Mouse (Mus musculus) hindbrain, embryonic 12.5 days (tissue): ENCODE measurements around the gene Hist1h2bf. TPM values are rescaled to one million over a fixed set of nuclear protein-coding genes. Genes with fewer than 3 reads are reported as not detected.
"Not testable (repeated sequence)": the region's sequence is repeated elsewhere in the genome, so short reads cannot be mapped to it uniquely, and the experiment has no call there.

Experiments
- ATAC-seq: fragments of 200-750 bp; cut with Nextera tagmentation; 2 replicates; pipeline ENCODE4 v1.8.0; 2017; ENCODE audit warnings: moderate TSS enrichment; ENCODE audit not compliant: low FRiP score
- H3K27ac ChIP-seq: fragments of 300-500 bp; sonication (generic); 2 replicates; pipeline ENCODE4 v1.5.1; 2016; ENCODE audit warnings: mild to moderate bottlenecking
- H3K27me3 ChIP-seq: fragments of 300-500 bp; sonication (generic); 2 replicates; pipeline ENCODE4 v1.6.1; 2016; ENCODE audit warnings: mild to moderate bottlenecking
- H3K36me3 ChIP-seq: fragments of 300-500 bp; sonication (generic); 2 replicates; pipeline ENCODE4 v1.6.1; 2016; ENCODE audit warnings: mild to moderate bottlenecking
- H3K4me1 ChIP-seq: fragments of 300-500 bp; sonication (generic); 2 replicates; pipeline ENCODE4 v1.6.1; 2016
- H3K4me2 ChIP-seq: fragments of 300-500 bp; sonication (generic); replicated peaks from 2 replicates; pipeline ENCODE4 v1.6.1; 2016; ENCODE audit warnings: mild to moderate bottlenecking
- H3K4me3 ChIP-seq: fragments of 300-500 bp; sonication (generic); 2 replicates; pipeline ENCODE4 v1.5.1; 2016; ENCODE audit warnings: mild to moderate bottlenecking
- H3K9ac ChIP-seq: fragments of 300-500 bp; sonication (generic); 2 replicates; pipeline ENCODE4 v1.6.1; 2016; ENCODE audit warnings: mild to moderate bottlenecking, moderate library complexity
- H3K9me3 ChIP-seq: fragments of 300-500 bp; sonication (generic); replicated peaks from 2 replicates; pipeline ENCODE4 v1.6.1; 2016; ENCODE audit warnings: mild to moderate bottlenecking
- WGBS: fragments of 180-500 bp; shearing (Covaris S2); methylation state at CpG from one replicate; pipeline ENCODE4 v1.1.7; 2016; 5-methylcytosine and 5-hydroxymethylcytosine counted together
- polyA plus RNA-seq: library from polyadenylated mRNA; unstranded; fragments of >200 nt; fragmentation: Nextera tagmentation; extraction: Ambion mirVana; gene quantifications from 2 replicates; pipeline ENCODE4 v1.2.1, GENCODE M21; 2016

Gene Hist1h2bf
- polyA plus RNA-seq, 1 experiment from 2014 or later = 7.2 TPM

DNA sequence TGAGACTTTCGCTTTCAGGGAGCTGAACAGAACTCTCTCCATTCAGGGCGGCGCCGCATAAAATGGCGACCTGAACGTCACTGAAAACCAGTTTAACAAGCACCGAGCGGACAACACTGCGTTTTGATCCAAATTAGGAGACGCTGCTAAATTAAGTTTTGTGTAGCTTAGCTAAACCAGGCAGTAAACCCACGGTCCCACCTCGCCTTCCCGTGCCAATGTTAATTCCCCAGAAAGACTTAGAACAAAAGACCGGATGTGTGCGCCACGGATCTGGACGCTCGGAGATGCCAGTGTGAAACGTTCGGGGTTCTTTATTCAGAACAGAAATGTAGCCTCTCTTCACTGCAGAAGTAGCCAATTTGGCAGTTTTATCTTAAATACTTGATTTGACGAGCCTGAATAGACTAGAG is 11.0 kb upstream of the Hist1h2bf start:
- WGBS = under 1% methylated on average over 21 of the region's 21 CpGs
- peak; percentile 23; the same call in 1 of the 2 replicates for ATAC-seq
- Histone ChIP-seq H3K27ac (peak overlapping the region; percentile 94), H3K4me3 (peak overlapping the region; percentile 37), H3K9ac (peak overlapping the region; percentile 75), H3K4me1 (peaks cover 24% of the 10 kb centered on the region), H3K27me3 (no peaks in the 10 kb centered on the region), H3K9me3 (no peaks in the 10 kb centered on the region), H3K36me3 (no peaks in the 10 kb centered on the region), H3K4me2 (peak overlapping the region; percentile 69)

DNA sequence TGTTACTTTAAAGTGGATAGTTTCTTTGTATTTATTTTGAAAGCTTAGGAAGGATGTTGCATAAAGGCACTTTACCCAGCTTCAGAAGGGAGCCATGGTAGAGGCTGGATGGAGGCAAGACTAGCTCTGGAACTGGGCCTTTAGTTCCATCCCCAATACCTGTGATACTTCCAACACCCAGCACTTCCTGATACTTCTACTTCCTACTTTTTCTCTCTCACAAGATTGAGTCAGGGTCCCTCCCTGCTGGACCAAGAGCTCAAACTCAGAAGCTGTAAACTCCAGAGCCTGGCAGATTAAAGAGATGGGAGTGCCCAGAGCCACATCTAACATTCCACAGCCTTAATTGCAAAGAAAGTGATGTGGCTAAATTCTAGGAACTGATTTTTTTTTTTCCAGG is 10.3 kb upstream of the Hist1h2bf start:
- Histone ChIP-seq H3K4me1 (peaks cover 24% of the 10 kb centered on the region), H3K27me3 (no peaks in the 10 kb centered on the region), H3K9me3 (no peaks in the 10 kb centered on the region), H3K4me2 (peak overlapping the region; percentile 69), H3K9ac (peak overlapping the region; percentile 75), H3K4me3 (peak overlapping the region; percentile 37; the same call in 1 of the 2 replicates), H3K36me3 (no peaks in the 10 kb centered on the region), H3K27ac (peak overlapping the region; percentile 94)
- no peak for ATAC-seq

DNA sequence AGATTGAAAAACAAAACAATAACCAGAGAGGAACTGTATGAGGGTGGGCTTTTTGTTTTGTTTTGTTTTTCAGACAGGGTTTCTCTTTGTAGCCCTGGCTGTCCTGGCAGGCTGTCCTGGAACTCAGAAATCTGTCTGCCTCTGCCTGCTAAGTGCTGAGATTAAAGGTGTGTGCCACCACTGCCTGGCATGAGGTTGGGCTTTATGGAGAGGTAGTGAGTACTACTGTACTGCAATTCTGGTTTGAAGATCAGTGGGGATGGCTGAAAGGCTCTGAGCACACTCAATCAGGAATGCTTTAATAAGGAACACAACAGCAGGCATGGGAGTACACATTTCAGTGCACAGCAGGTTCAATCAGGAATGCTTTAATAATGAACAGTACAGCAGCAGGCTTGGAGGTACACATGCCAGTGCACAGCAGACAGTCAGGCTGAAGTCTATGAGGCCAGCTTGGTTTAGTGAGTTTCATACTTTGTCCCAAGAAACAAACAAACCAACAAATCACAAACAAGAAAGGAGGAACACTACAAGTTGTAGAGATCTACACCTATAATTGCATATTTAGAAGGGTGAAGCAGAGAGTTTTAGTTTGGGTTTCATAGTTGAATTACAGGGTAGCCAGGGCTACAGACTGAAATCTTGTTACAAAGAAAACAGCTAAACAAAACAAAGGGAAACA is 9.5 kb upstream of the Hist1h2bf start:
- Histone ChIP-seq H3K27me3 (no peaks in the 10 kb centered on the region), H3K36me3 (no peaks in the 10 kb centered on the region), H3K27ac (peak overlapping the region; percentile 84), H3K4me2 (peak overlapping the region; percentile 15; the same call in 1 of the 2 replicates), H3K9ac (peak overlapping the region; percentile 1; the same call in 1 of the 2 replicates), H3K9me3 (no peaks in the 10 kb centered on the region), H3K4me3 (no peak overlapping the region), H3K4me1 (peaks cover 24% of the 10 kb centered on the region)
- no peak for ATAC-seq

GRCm38 (mm10) chr13:23582219-23583056 is 8.4 kb upstream of the Hist1h2bf start:
- Histone ChIP-seq H3K4me3 (peak overlapping the region; percentile 51), H3K4me1 (peaks cover 24% of the 10 kb centered on the region), H3K36me3 (no peaks in the 10 kb centered on the region), H3K27ac (peak overlapping the region; percentile 84), H3K9me3 (no peaks in the 10 kb centered on the region), H3K9ac (peak overlapping the region; percentile 68), H3K4me2 (peak overlapping the region; percentile 87), H3K27me3 (no peaks in the 10 kb centered on the region)
- 2% methylated on average over 6 of the region's 6 CpGs for WGBS
- ATAC-seq = no peak

DNA sequence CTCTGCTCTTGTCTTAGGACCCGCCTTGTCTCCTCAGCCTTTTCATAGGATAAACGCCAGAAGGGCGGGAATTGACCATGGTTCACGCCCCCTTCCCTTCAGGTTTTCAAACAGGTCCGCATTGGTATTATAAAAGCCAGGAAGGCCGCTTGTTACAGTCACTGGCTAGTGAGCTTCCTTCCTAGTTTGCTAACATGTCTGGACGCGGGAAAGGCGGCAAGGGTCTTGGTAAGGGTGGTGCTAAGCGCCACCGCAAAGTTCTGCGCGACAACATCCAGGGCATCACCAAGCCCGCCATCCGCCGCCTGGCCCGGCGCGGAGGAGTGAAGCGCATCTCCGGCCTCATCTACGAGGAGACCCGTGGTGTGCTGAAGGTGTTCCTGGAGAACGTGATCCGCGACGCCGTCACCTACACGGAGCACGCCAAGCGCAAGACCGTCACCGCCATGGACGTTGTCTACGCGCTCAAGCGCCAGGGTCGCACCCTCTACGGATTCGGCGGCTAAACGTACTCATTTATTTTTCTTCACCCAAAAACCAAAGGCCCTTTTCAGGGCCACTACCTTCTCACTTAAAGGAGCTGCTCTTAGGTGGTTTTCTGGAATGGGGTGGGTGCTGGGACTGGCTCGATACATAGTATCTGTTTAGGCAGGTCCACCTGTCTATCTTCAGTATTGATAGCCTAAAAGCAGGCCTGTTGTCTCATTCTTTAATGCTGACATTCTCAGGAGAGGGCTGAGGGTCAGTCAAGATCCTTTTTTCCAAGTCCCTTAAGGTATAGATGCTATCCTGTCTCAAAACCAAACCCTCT is 7.6 kb upstream of the Hist1h2bf start, which contains the start of gene Hist1h4d:
Gene Hist1h4d, plus strand, starts transcription at position 191 of the 811 bp plus-strand sequence.
- peak within 1 kb of the TSS; percentile 68 for H3K9ac ChIP-seq
- under 1% methylated on average over 43 of the region's 43 CpGs for WGBS
- H3K4me1 ChIP-seq = peaks cover 30% of the 10 kb centered on the region
- H3K9me3 ChIP-seq = no peaks in the 10 kb centered on the region
- ATAC-seq = peak; percentile 88
- no peaks in the 10 kb centered on the region for H3K27me3 ChIP-seq
- H3K4me2 ChIP-seq = peak within 1 kb of the TSS; percentile 87
- peak within 1 kb of the TSS; percentile 84 for H3K27ac ChIP-seq
- peak within 1 kb of the TSS; percentile 51 for H3K4me3 ChIP-seq
- H3K36me3 ChIP-seq = no peaks in the 10 kb centered on the region

DNA sequence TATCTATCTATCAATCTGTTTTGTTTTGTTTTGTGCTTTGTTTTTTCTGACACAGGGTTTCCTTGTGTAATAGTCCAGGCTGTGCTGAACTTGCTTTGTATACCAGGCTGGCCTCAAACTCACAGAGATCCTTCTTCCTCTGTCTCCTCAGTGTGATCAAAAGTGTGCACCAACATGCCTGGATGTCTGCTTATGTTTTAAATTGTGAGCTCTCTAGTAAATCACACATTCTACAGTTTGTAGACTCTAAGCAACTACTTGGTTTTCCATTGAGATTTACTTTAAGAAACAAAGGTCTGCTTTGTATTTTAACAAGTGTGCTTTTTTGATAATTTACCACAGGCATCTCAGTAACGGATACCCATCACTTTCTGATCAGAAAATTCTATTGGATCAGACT is 3.8 kb upstream of the Hist1h2bf start:
- Histone ChIP-seq H3K9me3 (no peaks in the 10 kb centered on the region), H3K9ac (no peak overlapping the region), H3K27me3 (no peaks in the 10 kb centered on the region), H3K27ac (no peak overlapping the region), H3K4me1 (peaks cover 31% of the 10 kb centered on the region), H3K4me3 (no peak overlapping the region), H3K36me3 (no peaks in the 10 kb centered on the region), H3K4me2 (no peak overlapping the region)
- no peak for ATAC-seq
- 93% methylated on average over 1 of the region's 1 CpGs for WGBS

GRCm38 (mm10) chr13:23576906-23577639 is 3.1 kb upstream of the Hist1h2bf start:
- H3K27ac ChIP-seq = peak overlapping the region; percentile 83
- H3K4me2 ChIP-seq = peak overlapping the region; percentile 73

DNA sequence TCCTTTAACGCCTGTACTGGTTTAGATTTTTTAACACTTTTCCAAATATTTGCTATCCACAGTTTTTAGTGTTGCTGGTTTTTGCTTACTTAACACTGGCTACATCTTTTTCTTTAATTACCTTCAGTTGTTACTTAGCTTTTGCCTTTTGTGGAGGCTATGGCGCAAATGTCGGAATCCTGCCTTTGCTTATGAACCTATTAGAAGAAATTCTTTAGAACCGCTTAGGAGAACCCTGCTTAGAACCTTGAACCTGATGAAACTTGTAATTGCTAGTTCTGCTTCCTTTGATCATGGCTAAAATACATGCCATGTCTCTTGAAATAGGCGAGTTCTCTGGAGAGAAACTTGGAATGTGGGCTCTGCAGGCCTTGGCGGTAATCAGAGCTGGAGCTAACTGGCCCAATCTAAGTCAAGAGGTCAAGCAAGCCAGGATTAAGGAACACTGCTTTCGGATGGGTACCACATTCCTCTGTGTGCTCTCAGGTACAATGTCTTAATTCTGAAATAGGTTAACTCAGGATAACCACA is 2.4 kb upstream of the Hist1h2bf start:
- Histone ChIP-seq H3K9me3 (no peaks in the 10 kb centered on the region), H3K4me3 (peak overlapping the region; percentile 44), H3K4me2 (peak overlapping the region; percentile 73), H3K27me3 (no peaks in the 10 kb centered on the region), H3K4me1 (peaks cover 29% of the 10 kb centered on the region), H3K9ac (peak overlapping the region; percentile 63), H3K36me3 (no peaks in the 10 kb centered on the region), H3K27ac (peak overlapping the region; percentile 83)
- no peak for ATAC-seq
- 4% methylated on average over 7 of the region's 7 CpGs for WGBS

More at GRCm38 (mm10) chr13:23576906-23577639, 3.1 kb upstream of the Hist1h2bf start:
- Histone ChIP-seq H3K9me3 (no peaks in the 10 kb centered on the region), H3K4me3 (peak overlapping the region; percentile 44; the same call in 1 of the 2 replicates), H3K27me3 (no peaks in the 10 kb centered on the region), H3K9ac (peak overlapping the region; percentile 63), H3K4me1 (peaks cover 32% of the 10 kb centered on the region), H3K36me3 (no peaks in the 10 kb centered on the region)
- 51% methylated on average over 6 of the region's 6 CpGs for WGBS
- no peak for ATAC-seq

- Histone ChIP-seq H3K27ac (peak overlapping the region; percentile 83), H3K4me3 (peak overlapping the region; percentile 44), H3K4me2 (peak overlapping the region; percentile 73), H3K9ac (peak overlapping the region; percentile 63), H3K4me1 (peaks cover 29% of the 10 kb centered on the region)
- H3K9me3 ChIP-seq, ATAC-seq, H3K27me3 ChIP-seq, H3K36me3 ChIP-seq: not testable (repeated sequence)
- 2% methylated on average over 11 of the region's 40 CpGs for WGBS
Measured at GRCm38 (mm10) chr13:23575864-23576313, 1.9 kb upstream of the Hist1h2bf start.

GRCm38 (mm10) chr13:23575271-23575851 is 1.4 kb upstream of the Hist1h2bf start, which contains the start of gene Hist1h3d:
Gene Hist1h3d (plus strand): TSS chr13:23575763.
- Histone ChIP-seq H3K36me3 (no peaks in the 10 kb centered on the region), H3K4me1 (peaks cover 29% of the 10 kb centered on the region), H3K4me3 (peak within 1 kb of the TSS; percentile 44), H3K9me3 (no peaks in the 10 kb centered on the region), H3K4me2 (peak within 1 kb of the TSS; percentile 73), H3K27me3 (no peaks in the 10 kb centered on the region), H3K9ac (peak within 1 kb of the TSS; percentile 63), H3K27ac (peak within 1 kb of the TSS; percentile 87)
- WGBS = under 1% methylated on average over 18 of the region's 18 CpGs
- peak; percentile 60 for ATAC-seq
